Mouse (Mus musculus) stomach, postnatal 0 days (tissue): ENCODE results near the gene Stard7. TPM values are rescaled to one million over a fixed set of nuclear protein-coding genes. Genes with fewer than 3 reads are reported as not detected.
A peak's percentile ranks its signal among the peaks of the same experiment; 100 is the strongest.

Experiments used
- ATAC-seq: fragments of 200-750 bp; cut with Nextera tagmentation; 2 replicates; pipeline ENCODE4 v1.8.0; 2017; ENCODE audit not compliant: low FRiP score, low TSS enrichment
- DNase-seq: peaks from one replicate; pipeline ENCODE4 v3.0.0-alpha.2; 2016; ENCODE audit warnings: low spot score
- H3K27ac ChIP-seq: fragments of 300-500 bp; sonication (generic); replicated peaks from 2 replicates; pipeline ENCODE4 v1.5.1; 2014; ENCODE audit warnings: mild to moderate bottlenecking, control low read depth
- H3K27me3 ChIP-seq: fragments of 300-500 bp; sonication (generic); 2 replicates; pipeline ENCODE4 v1.6.1; 2014; ENCODE audit warnings: low read length; ENCODE audit not compliant: control insufficient read depth, insufficient read depth
- H3K36me3 ChIP-seq: fragments of 300-500 bp; sonication (generic); 2 replicates; pipeline ENCODE4 v1.6.1; 2014; ENCODE audit warnings: low read length, mixed read lengths; ENCODE audit not compliant: control insufficient read depth, insufficient read depth
- H3K4me1 ChIP-seq: fragments of 300-500 bp; sonication (generic); replicated peaks from 2 replicates; pipeline ENCODE4 v1.6.1; 2014; ENCODE audit warnings: antibody characterized with exemption; ENCODE audit not compliant: control insufficient read depth, insufficient read depth
- H3K4me2 ChIP-seq: fragments of 300-500 bp; sonication (generic); replicated peaks from 2 replicates; pipeline ENCODE4 v1.6.1; 2014; ENCODE audit warnings: low read depth, mild to moderate bottlenecking, control low read depth, moderate library complexity
- H3K4me3 ChIP-seq: fragments of 300-500 bp; sonication (generic); 2 replicates; pipeline ENCODE4 v1.5.1; 2014; ENCODE audit warnings: low read depth, low read length, control low read depth
- H3K9ac ChIP-seq: fragments of 300-500 bp; sonication (generic); 2 replicates; pipeline ENCODE4 v1.6.1; 2014; ENCODE audit warnings: mild to moderate bottlenecking, low read length, control low read depth, mixed read lengths
- H3K9me3 ChIP-seq: fragments of 300-500 bp; sonication (generic); 2 replicates; pipeline ENCODE4 v1.6.1; 2016; ENCODE audit warnings: low read length; ENCODE audit not compliant: control insufficient read depth
- CTCF ChIP-seq: IDR thresholded peaks from 2 replicates; pipeline ENCODE4 v1.5.1; 2016; ENCODE audit warnings: antibody characterized with exemption, low read depth, mild to moderate bottlenecking, moderate library complexity
- EP300 ChIP-seq: optimal IDR thresholded peaks from 2 replicates; pipeline ENCODE3; 2016; ENCODE audit warnings: antibody characterized with exemption
- WGBS: fragments of 180-500 bp; shearing (Covaris S2); extraction: QIAGEN DNeasy Blood & Tissue Kit; methylation state at CpG from one replicate; pipeline ENCODE4 v1.1.7; 2014; 5-methylcytosine and 5-hydroxymethylcytosine counted together
- polyA plus RNA-seq: library from polyadenylated mRNA; unstranded; fragments of >200 nt; fragmentation: Nextera tagmentation; extraction: Ambion mirVana; gene quantifications from 2 replicates; pipeline ENCODE4 v1.2.1, GENCODE M21; 2015

Gene Stard7
- polyA plus RNA-seq, 1 experiment from 2014 or later, result 57.3 TPM

GRCm38 (mm10) chr2:127341159-127341558 is 71.1 kb downstream of the Stard7 start:
- ATAC-seq, result 0 out of 2 replicates have a peak, but pooled peaks have one; percentile 27
- H3K27me3 ChIP-seq, result peaks cover 3% of the 10 kb centered on the region; the same call in 1 of the 2 replicates

GRCm38 (mm10) chr2:127346334-127346733 is 76.3 kb downstream of the Stard7 start:
- Histone ChIP-seq H3K36me3 (no peaks in the 10 kb centered on the region), H3K4me3 (no peak overlapping the region), H3K9ac (no peak overlapping the region), H3K9me3 (no peaks in the 10 kb centered on the region), H3K4me1 (no peaks in the 10 kb centered on the region), H3K4me2 (no peak overlapping the region), H3K27me3 (no peaks in the 10 kb centered on the region), H3K27ac (no peak overlapping the region)
- ATAC-seq, result 0 out of 2 replicates have a peak, but pooled peaks have one; percentile 40
- no peak for DNase-seq
- 62% methylated on average over 1 of the region's 1 CpGs for WGBS
- TF ChIP-seq CTCF, result peak; percentile 66
- no peak for TF ChIP-seq EP300

More at GRCm38 (mm10) chr2:127341159-127341558, 71.1 kb downstream of the Stard7 start:
- H3K9ac ChIP-seq, result no peak overlapping the region
- no peak for TF ChIP-seq EP300
- peak; percentile 91 for TF ChIP-seq CTCF
- 4% methylated on average over 3 of the region's 3 CpGs for WGBS
- H3K27ac ChIP-seq, result no peak overlapping the region
- no peak overlapping the region for H3K4me3 ChIP-seq
- no peaks in the 10 kb centered on the region for H3K9me3 ChIP-seq
- no peaks in the 10 kb centered on the region for H3K36me3 ChIP-seq
- H3K4me2 ChIP-seq, result no peak overlapping the region
- peak; percentile 58 for DNase-seq
- 0 out of 2 replicates have a peak, but pooled peaks cover 2% of the 10 kb centered on the region for H3K4me1 ChIP-seq

- Histone ChIP-seq H3K27ac (no peak overlapping the region), H3K27me3 (no peaks in the 10 kb centered on the region), H3K9ac (no peak overlapping the region), H3K4me2 (no peak overlapping the region), H3K9me3 (no peaks in the 10 kb centered on the region), H3K36me3 (no peaks in the 10 kb centered on the region), H3K4me3 (no peak overlapping the region), H3K4me1 (no peaks in the 10 kb centered on the region)
- TF ChIP-seq CTCF (no peak), EP300 (no peak)
- DNase-seq (no peak), ATAC-seq (no peak)
- WGBS, result 70% methylated on average over 13 of the region's 13 CpGs
Measured at GRCm38 (mm10) chr2:127347147-127347985, 77.3 kb downstream of the Stard7 start.

Other genes with a start within 250 kb of the Stard7 start
- 46.2 and 47.8 TPM in 2 replicates for gene Blvra, start 199.6 kb upstream of the Stard7 start, polyA plus RNA-seq
- 14.5 and 18.3 TPM in 2 replicates for gene Ncaph, start 136.3 kb upstream of the Stard7 start, polyA plus RNA-seq
- 16.9 and 18.3 TPM in 2 replicates for gene Itpripl1, start 126.8 kb upstream of the Stard7 start, polyA plus RNA-seq
- 1.7 and 1.8 TPM in 2 replicates for gene 1810024B03Rik, start 61.9 kb upstream of the Stard7 start, polyA plus RNA-seq
- 13.8 and 16.9 TPM in 2 replicates for gene Snrnp200, start 61.8 kb upstream of the Stard7 start, polyA plus RNA-seq
- gene Ciao1, start 22.4 kb upstream of the Stard7 start, polyA plus RNA-seq, result 41.6 and 42.0 TPM in 2 replicates
- 27.0 and 27.1 TPM in 2 replicates for gene Tmem127, start 22.3 kb upstream of the Stard7 start, polyA plus RNA-seq
- 2.6 and 3.2 TPM in 2 replicates for gene Dusp2, start 65.9 kb downstream of the Stard7 start, polyA plus RNA-seq
- gene Astl, start 68.4 kb downstream of the Stard7 start, polyA plus RNA-seq, result not detected in 2 replicates
- gene Adra2b, start 93.0 kb downstream of the Stard7 start, polyA plus RNA-seq, result 0.36 and 0.57 TPM in 2 replicates
- 0.34 TPM in 2 replicates for gene Gpat2, start 155.0 kb downstream of the Stard7 start, polyA plus RNA-seq
- gene Fahd2a, start 174.3 kb downstream of the Stard7 start, polyA plus RNA-seq, result 27.3 and 30.9 TPM in 2 replicates